Mouse (Mus musculus) inflammation-experienced regulatory T-cells, adult 6 months (primary cell): ENCODE data around the gene Clca3b. TPM values are rescaled to one million over a fixed set of nuclear protein-coding genes. Genes with fewer than 3 reads are reported as not detected.
"Not testable (repeated sequence)": the region's sequence is repeated elsewhere in the genome, so short reads cannot be mapped to it uniquely, and the experiment has no call there.

Experiments used
- ATAC-seq: one replicate; pipeline ENCODE4 v1.8.0; 2017
- polyA plus RNA-seq, 3 experiments: library from polyadenylated mRNA; unstranded; fragments of 100-300 nt; shearing (Covaris generic); gene quantifications; one replicate each; pipeline ENCODE4 v1.2.1; 2017

The Clca3b gene
- polyA plus RNA-seq, result not detected

DNA sequence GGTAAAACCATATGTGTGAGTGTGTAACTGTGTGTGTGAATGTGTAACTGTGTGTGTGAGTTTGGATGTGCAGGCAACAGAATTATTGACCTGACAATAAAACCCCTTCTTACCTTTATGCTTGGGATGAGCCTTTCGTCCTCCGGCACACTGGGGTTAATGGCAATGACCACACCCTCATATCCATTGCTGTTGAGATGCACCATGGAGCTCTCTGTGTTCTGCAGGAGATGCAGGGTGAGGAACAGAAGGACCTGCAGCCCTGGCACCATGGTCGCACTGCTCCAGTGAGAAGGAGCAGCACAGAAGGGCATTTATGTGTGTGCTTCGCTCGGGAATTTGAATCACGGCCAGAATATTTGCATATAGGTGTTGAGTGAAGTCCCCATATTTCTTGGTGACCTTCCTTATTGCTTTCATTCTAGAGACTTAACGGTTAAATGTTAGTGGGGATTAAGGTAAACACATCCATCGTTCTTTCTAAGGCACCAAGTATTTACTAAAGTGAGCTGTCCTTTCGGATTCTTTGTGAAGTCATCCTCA, at the start of gene Clca3b:
Gene Clca3b (minus strand): TSS at position 344 of the 543 bp plus-strand sequence.
- not testable (repeated sequence) for ATAC-seq

DNA sequence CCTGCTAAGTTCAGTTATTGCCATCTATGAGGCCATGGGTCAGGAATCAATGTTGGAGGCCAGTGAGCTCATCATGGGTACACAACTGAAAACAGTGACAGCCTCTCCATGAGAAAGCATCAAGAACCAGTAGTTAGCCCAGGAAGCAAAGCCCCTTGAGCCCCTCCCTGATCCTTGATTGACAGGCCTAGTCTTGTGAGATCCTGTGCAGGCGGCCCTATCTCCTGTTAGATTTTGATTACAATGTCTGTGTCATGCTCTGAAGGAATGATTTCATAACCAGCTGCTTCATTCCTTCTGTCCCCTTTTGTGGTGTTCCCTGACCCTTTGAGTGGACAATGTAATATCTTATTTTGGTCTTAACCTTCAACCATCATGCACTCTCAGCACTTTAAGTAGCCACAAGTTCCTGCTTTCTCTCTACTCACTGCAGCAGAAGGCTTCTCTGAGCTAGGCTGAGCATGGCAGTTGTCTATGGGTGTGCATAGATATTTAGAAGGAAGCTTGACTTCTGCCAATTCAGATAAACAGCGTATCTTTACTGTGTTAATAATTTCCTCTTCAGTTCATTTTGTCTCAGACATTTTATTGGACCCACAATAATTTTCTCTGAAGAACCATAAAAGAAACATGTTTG, 48.0 kb upstream of the Clca3b start:
- no peak for ATAC-seq

- no peak for ATAC-seq
Measured at GRCm38 (mm10) chr3:144890246-144890758, 41.1 kb upstream of the Clca3b start.

DNA sequence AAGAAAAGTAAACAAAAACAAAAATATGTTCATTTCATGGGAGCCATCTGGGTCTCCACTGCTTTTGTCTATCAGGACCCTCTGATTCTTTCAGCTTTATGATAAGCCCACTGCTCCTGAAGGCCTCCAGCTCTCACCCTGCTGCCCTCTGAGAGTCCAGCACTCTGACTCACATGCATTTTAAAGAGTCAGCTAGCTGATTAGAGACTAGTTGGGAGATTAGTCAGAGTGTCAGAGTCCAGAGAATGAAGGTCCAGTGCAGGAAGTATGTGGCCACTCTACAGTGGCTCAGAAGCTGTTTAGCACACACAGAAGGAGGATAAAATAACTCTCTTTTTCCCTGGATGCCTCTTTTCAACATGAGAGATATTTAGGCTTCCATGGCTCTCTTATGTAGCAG, 37.8 kb upstream of the Clca3b start:
- ATAC-seq, result no peak

GRCm38 (mm10) chr3:144872012-144872411, 22.9 kb upstream of the Clca3b start:
- not testable (repeated sequence) for ATAC-seq

DNA sequence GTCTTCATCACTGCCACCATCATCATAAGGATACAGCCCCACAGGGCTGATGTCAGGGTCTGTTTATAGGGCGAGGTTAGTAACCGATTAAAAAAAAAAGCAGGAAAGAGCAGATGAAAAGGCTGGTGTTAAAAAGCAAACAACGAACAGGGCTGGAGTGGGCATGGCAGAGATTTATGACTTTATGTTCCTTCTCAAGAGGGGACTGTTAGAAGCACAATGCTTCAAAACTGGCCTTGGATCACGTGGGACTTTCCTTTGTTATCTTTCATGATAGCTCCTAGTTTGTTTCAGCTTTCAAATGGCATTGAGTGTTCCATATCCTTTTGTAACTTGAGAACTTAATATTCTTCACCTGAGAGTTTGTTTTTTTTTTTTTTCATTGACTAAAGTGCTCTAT, 427 bp upstream of the Clca3b start:
- no peak for ATAC-seq

- ATAC-seq, result no peak
Measured at GRCm38 (mm10) chr3:144827257-144827656, 21.9 kb downstream of the Clca3b start.

GRCm38 (mm10) chr3:144825151-144825550, 24.0 kb downstream of the Clca3b start:
- peak; percentile 58 for ATAC-seq

DNA sequence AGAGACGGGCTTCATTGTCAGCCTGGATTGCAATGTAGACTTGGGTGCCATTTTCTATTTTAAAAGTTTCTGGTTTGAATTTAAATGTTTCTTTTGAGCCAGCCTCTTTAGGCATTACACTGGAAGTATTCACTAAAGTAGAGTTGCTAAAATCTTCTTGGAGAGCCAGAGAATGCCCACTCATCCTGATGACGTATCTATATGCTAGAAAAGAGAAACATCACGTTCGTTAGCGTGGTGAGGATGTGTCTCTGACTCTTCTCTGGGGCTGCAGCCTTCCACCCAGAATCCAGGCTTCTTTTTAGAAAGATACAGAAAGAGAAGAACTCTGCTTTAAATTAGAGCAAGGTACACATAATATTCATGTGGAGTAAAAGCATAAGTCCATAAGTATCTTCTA, 25.8 kb downstream of the Clca3b start:
- ATAC-seq, result no peak

DNA sequence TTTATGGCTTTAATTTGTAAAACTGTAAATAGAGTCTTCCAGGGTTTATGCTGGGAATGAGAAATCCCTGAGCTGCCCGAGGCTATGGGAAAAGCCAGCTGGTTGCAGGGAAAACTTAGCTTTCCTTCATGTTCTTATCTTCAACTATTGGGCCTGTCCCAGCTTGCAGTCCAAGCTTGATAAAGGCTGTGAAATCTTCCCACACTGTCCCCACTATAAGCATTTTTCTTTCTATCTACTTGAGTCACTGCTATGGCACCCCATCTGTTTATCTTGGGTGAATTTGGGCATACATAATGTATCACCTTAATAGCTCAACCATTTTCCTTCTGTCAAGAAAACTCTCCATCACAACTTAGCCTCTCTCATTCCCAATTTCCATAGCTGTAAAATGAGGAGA, 28.5 kb downstream of the Clca3b start:
- ATAC-seq, result no peak

DNA sequence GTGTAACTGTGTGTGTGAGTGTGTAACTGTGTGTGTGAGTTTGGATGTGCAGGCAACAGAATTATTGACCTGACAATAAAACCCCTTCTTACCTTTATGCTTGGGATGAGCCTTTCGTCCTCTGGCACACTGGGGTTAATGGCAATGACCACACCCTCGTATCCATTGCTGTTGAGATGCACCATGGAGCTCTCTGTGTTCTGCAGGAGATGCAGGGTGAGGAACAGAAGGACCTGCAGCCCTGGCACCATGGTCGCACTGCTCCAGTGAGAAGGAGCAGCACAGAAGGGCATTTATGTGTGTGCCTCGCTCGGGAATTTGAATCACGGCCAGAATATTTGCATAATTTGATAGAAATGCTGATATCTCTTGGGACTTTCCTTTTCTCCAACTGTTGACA, 29.9 kb downstream of the Clca3b start, which contains the start of gene Clca3a2:
Gene Clca3a2 (minus strand): TSS at position 276 of the 400 bp plus-strand sequence.
- ATAC-seq, result not testable (repeated sequence)

- not testable (repeated sequence) for ATAC-seq
Measured at GRCm38 (mm10) chr3:144813336-144813735, 35.8 kb downstream of the Clca3b start.

DNA sequence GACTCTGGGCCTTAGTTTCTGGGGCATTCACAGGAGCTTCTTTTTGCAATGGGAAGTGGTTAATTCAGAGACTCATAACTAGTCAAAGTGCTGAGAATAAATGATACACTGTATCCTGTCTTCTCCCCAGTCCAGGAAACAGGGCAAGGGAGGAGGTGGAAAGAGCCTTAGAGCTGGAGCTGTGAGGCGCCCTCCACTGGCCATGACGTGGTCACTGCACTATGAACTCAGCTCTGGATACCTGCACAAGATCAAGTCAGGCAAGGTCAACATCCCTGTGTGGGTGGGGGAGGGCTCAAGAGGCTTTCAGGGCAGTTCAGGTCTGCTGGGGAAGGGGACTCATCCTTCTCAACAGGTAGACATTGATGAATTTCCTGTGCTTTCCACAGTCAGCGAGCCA, 37.3 kb downstream of the Clca3b start:
- ATAC-seq, result no peak

GRCm38 (mm10) chr3:144808153-144808925, 40.8 kb downstream of the Clca3b start:
- not testable (repeated sequence) for ATAC-seq

DNA sequence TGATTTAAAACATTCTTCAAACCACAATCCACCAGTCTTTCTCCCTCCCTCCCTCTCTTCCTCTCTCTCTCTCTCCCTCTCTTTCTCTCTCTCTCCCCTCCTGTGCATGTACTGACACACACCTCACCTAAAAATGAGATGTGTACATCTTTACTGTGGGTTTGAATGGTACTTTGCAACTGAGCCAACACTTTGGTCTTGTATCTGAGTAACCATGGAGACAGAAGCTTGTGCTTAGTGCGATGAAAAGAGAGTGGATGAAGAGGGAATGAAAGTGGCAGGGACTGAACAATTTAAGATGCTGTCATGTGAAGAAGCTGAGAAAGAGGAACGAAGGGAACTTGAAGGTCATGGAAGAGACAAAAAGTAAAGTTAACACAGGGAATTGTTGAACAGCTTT, 42.5 kb downstream of the Clca3b start:
- not testable (repeated sequence) for ATAC-seq

- no peak for ATAC-seq
Measured at GRCm38 (mm10) chr3:144801861-144802260, 47.3 kb downstream of the Clca3b start.

- no peak for ATAC-seq
Measured at GRCm38 (mm10) chr3:144785181-144786148, 63.7 kb downstream of the Clca3b start.

Other genes with a start within 250 kb of the Clca3b start
- 10 to 100 TPM; 52.5 to 76.1 (median 62.4) TPM for gene Sh3glb1, start 129.0 kb downstream of the Clca3b start, polyA plus RNA-seq
- gene Clca3a1, start 88.4 kb downstream of the Clca3b start, polyA plus RNA-seq, result not detected
- gene Clca3a2, start 29.9 kb downstream of the Clca3b start, polyA plus RNA-seq, result not detected
- gene Clca4b, start 83.2 kb upstream of the Clca3b start, polyA plus RNA-seq, result not detected
- gene Clca4a, start 125.7 kb upstream of the Clca3b start, polyA plus RNA-seq, result not detected
- gene Clca1, start 183.4 kb upstream of the Clca3b start, polyA plus RNA-seq, result not detected